8 mouse cellular contexts compared by ENCODE assay signal in genomic region chr8:128941022-128941641, GRCm38 (mm10).
A peak's percentile ranks its signal among the peaks of the same experiment; 100 is the strongest.
DNase-seq lines count a peak whose midpoint lies in the region; ATAC-seq lines count a peak whose summit lies in the region.
"Not testable (repeated sequence)": the region's sequence is repeated elsewhere in the genome, so short reads cannot be mapped to it uniquely, and the experiment has no call there.

No protein-coding gene starts in this region.

- not testable (repeated sequence) for H3K4me1 ChIP-seq in embryonic facial prominence, embryonic 11.5 days (ENCODE audit: control insufficient read depth, insufficient read depth, low read length); heart, embryonic 12.5 days (replicated peaks)

- whole genome bisulfite sequencing in embryonic facial prominence, embryonic 11.5 days, result 0% methylated on average over 6 of the region's 6 CpGs
- 0% methylated on average over 6 of the region's 6 CpGs for WGBS in heart, embryonic 12.5 days

- not testable (repeated sequence) for H3K27ac ChIP-seq in embryonic facial prominence, embryonic 11.5 days (replicated peaks; ENCODE audit: low read depth, low read length); heart, embryonic 12.5 days (ENCODE audit: poor library complexity, severe bottlenecking)

- ATAC-seq in embryonic facial prominence, embryonic 11.5 days (replicated peaks; ENCODE audit: insufficient number of reproducible peaks, low FRiP score, low TSS enrichment, low read depth), result peak; percentile 67; the same call in 1 of the 2 replicates
- ATAC-seq in heart, embryonic 12.5 days (ENCODE audit: insufficient number of reproducible peaks, low FRiP score), result not testable (repeated sequence)

- H3K9ac ChIP-seq in embryonic facial prominence, embryonic 11.5 days (replicated peaks; ENCODE audit: low read length); heart, embryonic 12.5 days: not testable (repeated sequence)

- not testable (repeated sequence) for H3K4me2 ChIP-seq in embryonic facial prominence, embryonic 11.5 days (ENCODE audit: low read depth, low read length)
- peak overlapping the region; percentile 31; the same call in 1 of the 2 replicates for H3K4me2 ChIP-seq in heart, embryonic 12.5 days

- H3K4me3 ChIP-seq in embryonic facial prominence, embryonic 11.5 days (ENCODE audit: low read depth, low read length); heart, embryonic 12.5 days: not testable (repeated sequence)

- not testable (repeated sequence) for H3K36me3 ChIP-seq in embryonic facial prominence, embryonic 11.5 days (replicated peaks; ENCODE audit: control insufficient read depth, insufficient read depth, low read depth, low read length); heart, embryonic 12.5 days

- DNase-seq in adrenal gland, adult 18-20 months (ENCODE audit: low spot score in 2 of 2), result peak; percentile 43 to 45
- not testable (repeated sequence) for DNase-seq in embryonic facial prominence, embryonic 11.5 days (ENCODE audit: low spot score)
- DNase-seq in kidney, adult 11 months, result peak; percentile 7
- peak; percentile 19 to 41 for DNase-seq in layer of hippocampus, postnatal 36 days
- DNase-seq in lung, postnatal 14 days, result peak; percentile 67
- DNase-seq in ovary, postnatal 14 days (ENCODE audit: low spot score), result peak; percentile 16
- peak; percentile 51 for DNase-seq in thymus, postnatal 14 days

- not testable (repeated sequence) for H3K9me3 ChIP-seq in embryonic facial prominence, embryonic 11.5 days (replicated peaks; ENCODE audit: control insufficient read depth, low read length); heart, embryonic 12.5 days (replicated peaks)

- not testable (repeated sequence) for H3K27me3 ChIP-seq in embryonic facial prominence, embryonic 11.5 days (ENCODE audit: control insufficient read depth, insufficient read depth, low read length); heart, embryonic 12.5 days (replicated peaks)
